Mouse (Mus musculus) common myeloid progenitor, adult 5-6 weeks (primary cell): ENCODE data around the gene Cox18. TPM values are rescaled to one million over a fixed set of nuclear protein-coding genes. Genes with fewer than 3 reads are reported as not detected.
"Not testable (repeated sequence)": the region's sequence is repeated elsewhere in the genome, so short reads cannot be mapped to it uniquely, and the experiment has no call there.

Source experiments
- ATAC-seq: replicated peaks from 2 replicates; pipeline ENCODE4 v1.8.0; 2016; ENCODE audit warnings: low read depth, mild to moderate bottlenecking, moderate TSS enrichment, inconsistent platforms; ENCODE audit not compliant: poor library complexity, severe bottlenecking
- total RNA-seq: library from RNA; stranded (forward); fragments of 200-1000, 187-1606 nt; gene quantifications from 2 replicates; pipeline ENCODE4 v1.2.3, GENCODE M21; 2017

Gene Cox18
- 19.7 and 25.8 TPM in 2 replicates for total RNA-seq

GRCm38 (mm10) chr5:90223534-90224381, at the start of gene Cox18:
Gene Cox18, minus strand, starts transcription at chr5:90224001.
- peak; percentile 97 for ATAC-seq

GRCm38 (mm10) chr5:90262230-90262629, 38.4 kb upstream of the Cox18 start:
- ATAC-seq = not testable (repeated sequence)

DNA sequence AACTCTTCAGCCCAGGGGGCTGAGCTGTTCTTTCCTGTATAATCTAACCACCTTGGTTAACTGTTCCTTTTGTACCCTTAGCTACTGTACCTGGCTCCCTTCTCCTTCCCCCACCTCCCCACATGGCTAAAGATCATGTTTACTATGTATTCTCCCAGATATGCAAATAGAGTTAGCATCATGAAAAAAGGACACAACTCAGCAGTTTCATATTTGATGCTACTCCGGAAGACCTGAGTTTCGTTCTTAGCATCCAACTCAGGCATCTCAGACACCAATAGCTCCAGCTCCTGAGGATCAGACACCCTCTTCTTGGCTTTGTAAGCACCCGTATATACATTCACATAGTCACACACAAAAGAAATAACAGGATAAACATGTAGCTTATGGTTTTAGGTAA, 33.2 kb upstream of the Cox18 start:
- no peak for ATAC-seq

DNA sequence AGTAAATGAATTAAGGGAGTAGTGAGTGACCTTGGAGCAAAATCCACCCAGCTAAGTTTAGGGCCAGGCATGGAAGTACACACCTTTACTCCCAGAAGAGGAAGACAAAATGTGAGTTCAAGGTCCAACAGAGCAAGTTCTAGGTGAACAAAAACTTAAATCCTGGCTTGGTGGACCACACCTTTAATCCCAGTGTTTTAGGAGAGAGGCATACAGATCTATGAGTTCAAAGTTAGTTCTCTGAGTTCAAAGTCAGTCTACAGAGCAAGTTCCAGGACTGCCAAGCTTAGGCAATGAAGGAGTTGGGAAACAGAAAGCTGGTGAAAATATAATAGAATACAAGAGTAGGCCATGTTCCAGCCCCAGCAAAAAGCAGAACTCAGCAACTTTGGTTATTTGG, 23.7 kb upstream of the Cox18 start:
- ATAC-seq = no peak

DNA sequence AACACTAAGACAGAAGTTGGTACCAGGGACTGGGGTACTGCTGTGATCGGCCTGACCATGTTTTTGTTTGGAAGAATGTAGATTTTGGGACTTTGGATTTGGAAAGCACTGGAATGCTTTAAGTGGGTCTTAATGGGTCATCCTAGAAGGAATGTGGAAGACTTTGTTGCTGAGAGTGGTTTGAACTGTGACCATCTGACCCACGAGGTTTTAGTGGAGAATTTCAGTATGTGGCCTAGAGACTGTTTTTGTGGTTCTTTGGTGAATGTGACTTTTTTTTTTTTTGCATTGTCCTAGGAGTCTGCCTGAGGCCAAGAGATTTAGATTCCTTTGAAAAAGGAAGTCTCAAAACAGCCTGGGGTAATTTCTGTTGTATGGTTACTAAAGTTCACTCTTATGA, 23.2 kb upstream of the Cox18 start:
- no peak for ATAC-seq

- no peak for ATAC-seq
Observed at GRCm38 (mm10) chr5:90246567-90246966, 22.8 kb upstream of the Cox18 start.

- ATAC-seq = no peak
Observed at GRCm38 (mm10) chr5:90245416-90245815, 21.6 kb upstream of the Cox18 start.

DNA sequence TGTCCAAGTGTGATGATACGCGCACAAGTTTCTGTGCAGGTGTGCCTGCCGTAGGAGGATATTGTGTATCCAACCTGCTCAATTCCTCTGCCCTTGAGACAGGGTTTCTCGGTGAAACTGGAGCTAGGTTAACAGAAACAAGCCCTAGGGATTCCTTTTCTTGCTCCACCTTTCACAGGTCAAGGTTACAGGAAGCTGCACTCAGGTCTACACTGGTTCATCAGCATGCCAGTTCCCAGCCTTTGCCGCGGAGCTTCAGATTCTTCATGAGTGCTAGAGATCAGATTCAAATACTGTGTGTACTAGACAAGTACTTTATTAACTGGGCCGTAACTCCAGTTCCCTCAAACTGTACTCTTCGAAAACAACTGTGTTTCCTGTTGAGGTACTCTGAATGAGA, 11.4 kb upstream of the Cox18 start:
- ATAC-seq = no peak

DNA sequence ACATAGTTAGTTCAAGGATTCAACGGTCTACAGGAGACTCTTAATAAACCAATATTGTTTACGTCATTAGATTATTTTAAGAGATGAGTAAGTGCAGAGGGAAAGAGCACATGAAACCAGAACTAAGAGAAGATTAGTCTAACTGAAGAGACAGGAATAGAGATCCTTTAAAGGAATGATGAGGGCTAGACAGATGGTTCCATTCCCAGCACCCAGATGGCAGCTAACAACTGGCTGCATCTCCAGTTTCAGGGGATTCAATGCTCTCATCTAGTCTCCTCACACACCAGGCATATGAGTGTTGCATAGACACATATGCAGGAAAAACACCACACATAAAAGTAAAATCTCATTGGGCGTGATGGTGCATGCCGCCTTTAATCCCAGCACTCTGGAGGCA, 9.5 kb upstream of the Cox18 start:
- no peak for ATAC-seq

GRCm38 (mm10) chr5:90229760-90230159, 6.0 kb upstream of the Cox18 start:
- no peak for ATAC-seq

- ATAC-seq = no peak
Observed at GRCm38 (mm10) chr5:90226696-90227095, 2.9 kb upstream of the Cox18 start.

DNA sequence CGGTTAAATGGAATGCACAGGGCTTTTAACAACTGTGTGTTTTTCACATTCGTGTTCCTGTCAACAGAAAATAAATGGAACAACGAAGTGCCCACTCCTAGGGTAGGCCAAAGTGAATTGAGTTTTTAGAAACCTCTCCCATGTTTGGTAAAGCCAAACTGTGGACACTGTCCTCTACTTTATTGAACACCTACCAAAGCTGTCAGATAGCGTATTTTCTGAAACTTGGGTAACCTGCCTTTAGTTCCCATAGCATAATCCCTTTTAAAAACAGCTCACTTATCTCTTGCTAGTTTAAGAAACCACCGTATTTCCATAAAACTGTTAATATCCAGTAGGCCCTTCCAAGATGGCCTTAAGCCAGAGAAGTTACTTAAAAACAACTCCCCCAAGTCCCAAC, 929 bp upstream of the Cox18 start:
- no peak for ATAC-seq

- ATAC-seq = no peak
Observed at GRCm38 (mm10) chr5:90222937-90223336, 864 bp downstream of the Cox18 start.

DNA sequence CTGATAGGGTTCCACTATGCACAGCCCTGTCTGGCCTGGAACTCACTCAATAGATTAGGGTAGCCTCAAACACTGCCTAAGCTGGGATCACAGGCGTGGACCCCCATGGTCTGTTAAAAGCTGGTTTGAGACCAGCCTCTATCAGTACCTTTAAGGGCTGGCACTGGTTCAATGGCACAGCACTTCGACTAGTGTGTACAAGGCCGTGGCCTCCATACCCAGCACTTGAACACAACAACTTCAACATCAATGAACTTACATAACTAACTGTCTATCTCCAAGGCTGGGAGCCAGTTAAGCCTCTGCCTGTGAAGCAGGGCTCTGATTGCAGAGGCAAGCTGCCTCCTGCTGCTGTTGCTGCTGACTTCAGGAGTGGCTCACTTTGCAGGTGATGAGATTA, 6.0 kb downstream of the Cox18 start:
- no peak for ATAC-seq

- no peak for ATAC-seq
Observed at GRCm38 (mm10) chr5:90217226-90217625, 6.6 kb downstream of the Cox18 start.

DNA sequence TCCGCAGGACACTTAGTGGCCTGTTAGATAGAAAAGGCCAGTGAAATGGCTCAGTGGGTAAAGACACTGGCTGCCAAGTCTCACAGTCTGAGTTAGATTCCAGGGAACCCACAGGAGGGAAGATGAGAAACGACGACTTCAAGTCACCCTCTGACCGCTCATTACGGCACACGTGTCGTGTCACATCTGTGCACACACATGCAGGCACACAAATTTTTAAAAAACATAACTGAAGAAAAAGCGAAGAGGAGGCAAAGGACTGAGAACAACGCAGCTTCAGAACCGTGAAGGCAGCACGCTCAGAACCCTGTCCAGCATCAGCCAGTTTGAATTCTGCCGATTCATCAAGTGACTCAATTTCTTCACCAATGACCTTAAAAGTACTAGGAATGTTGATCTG, 10.4 kb downstream of the Cox18 start:
- ATAC-seq = no peak

GRCm38 (mm10) chr5:90203168-90203567, 20.6 kb downstream of the Cox18 start:
- ATAC-seq = peak; percentile 63; the same call in 1 of the 2 replicates

DNA sequence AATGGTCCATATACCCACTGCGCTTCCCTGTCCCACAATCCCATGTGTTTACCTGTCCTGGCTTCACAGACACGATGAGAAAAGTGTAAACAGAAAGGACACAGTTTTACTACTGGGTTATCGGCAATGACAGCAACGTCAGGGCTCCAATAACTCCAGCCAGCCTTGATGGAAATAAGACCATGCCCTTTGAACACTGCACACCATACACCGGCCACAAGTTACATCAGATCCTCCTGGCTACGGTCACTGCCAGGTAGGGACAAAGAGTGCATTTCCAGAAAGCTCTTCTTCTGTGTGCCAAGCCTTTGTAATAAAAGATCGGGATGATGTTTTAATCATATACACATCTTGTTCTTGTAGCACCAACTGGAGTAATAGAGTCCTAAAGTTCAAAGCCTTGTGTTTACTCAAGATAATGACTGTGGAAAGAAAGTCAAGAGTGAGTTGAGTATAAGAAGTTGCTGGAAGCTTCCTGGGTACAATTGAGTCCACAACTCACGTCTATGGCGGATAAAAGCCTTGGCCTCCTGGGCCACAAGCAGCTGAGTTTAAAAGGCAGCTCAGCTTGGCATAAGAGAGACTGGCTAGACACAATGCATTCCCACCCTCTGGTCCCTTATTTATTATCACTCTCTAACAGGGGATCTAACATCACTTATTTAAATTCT, 21.2 kb downstream of the Cox18 start:
- no peak for ATAC-seq

GRCm38 (mm10) chr5:90199922-90200632, 23.7 kb downstream of the Cox18 start:
- no peak for ATAC-seq

DNA sequence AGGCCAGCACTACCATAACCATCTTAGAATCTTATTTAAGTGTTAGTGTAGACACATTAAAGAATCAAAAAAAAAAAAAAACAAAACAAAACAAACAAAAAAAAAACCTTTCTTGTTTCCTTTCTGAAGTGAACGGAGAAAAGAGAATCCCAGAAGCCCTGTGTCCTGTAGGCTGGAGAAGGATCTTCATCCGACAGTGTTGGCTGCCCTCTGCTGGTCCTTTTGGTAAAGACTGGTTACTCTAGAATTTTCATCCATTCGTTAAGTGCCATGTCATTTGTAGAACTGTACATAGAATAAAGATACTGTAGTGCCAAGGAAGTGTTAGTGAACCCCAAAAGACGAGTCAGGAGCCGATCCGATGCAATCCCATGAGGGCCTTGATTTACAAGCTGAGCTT, 29.0 kb downstream of the Cox18 start:
- ATAC-seq = peak; percentile 98

DNA sequence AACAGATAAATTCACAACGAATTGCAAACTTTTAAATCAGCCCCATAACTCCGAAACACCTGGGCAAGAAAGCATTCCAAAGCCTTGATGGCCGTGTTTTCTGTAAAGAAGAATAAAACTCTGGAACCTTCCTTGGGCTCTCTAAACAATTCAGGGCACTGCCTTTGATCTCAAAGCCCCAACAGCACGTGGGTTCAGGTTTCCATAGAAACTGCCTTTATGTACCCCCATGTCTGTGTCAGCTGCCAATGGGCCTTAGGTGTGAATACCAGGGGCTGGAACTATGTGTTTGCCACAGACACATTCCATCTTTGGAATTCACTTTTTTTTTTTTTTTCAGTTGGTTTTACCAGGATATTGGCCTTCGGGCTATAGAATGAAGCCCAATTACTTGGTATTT, 41.0 kb downstream of the Cox18 start:
- no peak for ATAC-seq
